Mouse (Mus musculus): ENCODE data around the gene Acsl4. TPM values are rescaled to one million over a fixed set of nuclear protein-coding genes. Genes with fewer than 3 reads are reported as not detected.

Gene Acsl4
- total RNA-seq, 2 experiments from 2014 or later: 60.3 to 72.2 TPM

GRCm38 (mm10) chrX:142387634-142388033, 2.7 kb downstream of the Acsl4 start:
- peak; percentile 47 for TF ChIP-seq CTCF (conservative IDR thresholded peaks at IDR 0.05)
- Histone ChIP-seq H3K27ac (no peak overlapping the region), H3K4me3 (no peak overlapping the region)
- DNase-seq (ENCODE audit: low spot score in 2 of 2): no peak

GRCm38 (mm10) chrX:142384918-142385317, 5.4 kb downstream of the Acsl4 start:
- no peak for DNase-seq (ENCODE audit: low spot score in 2 of 2)
- no peak for TF ChIP-seq CTCF (conservative IDR thresholded peaks at IDR 0.05)
- H3K4me3 ChIP-seq: no peak overlapping the region
- H3K27ac ChIP-seq: no peak overlapping the region

- DNase-seq (ENCODE audit: low spot score in 2 of 2): no peak
- TF ChIP-seq CTCF (conservative IDR thresholded peaks at IDR 0.05): no peak
Measured at GRCm38 (mm10) chrX:142379894-142380293, 10.4 kb downstream of the Acsl4 start.

GRCm38 (mm10) chrX:142378048-142378447, 12.3 kb downstream of the Acsl4 start:
- 0 out of 2 replicates have a peak, but pooled peaks have one; percentile 11 for TF ChIP-seq CTCF (conservative IDR thresholded peaks at IDR 0.05)
- Histone ChIP-seq H3K4me3 (no peak overlapping the region), H3K27ac (no peak overlapping the region)
- DNase-seq (ENCODE audit: low spot score in 2 of 2): no peak

More at GRCm38 (mm10) chrX:142379894-142380293, 10.4 kb downstream of the Acsl4 start:
- no peak overlapping the region for H3K27ac ChIP-seq
- H3K4me3 ChIP-seq: no peak overlapping the region

GRCm38 (mm10) chrX:142377358-142377757, 13.0 kb downstream of the Acsl4 start:
- H3K27ac ChIP-seq: no peak overlapping the region
- TF ChIP-seq CTCF (conservative IDR thresholded peaks at IDR 0.05): no peak
- no peak overlapping the region for H3K4me3 ChIP-seq
- DNase-seq (ENCODE audit: low spot score in 2 of 2): no peak

- H3K27ac ChIP-seq: no peak overlapping the region
- no peak overlapping the region for H3K4me3 ChIP-seq
Measured at GRCm38 (mm10) chrX:142376747-142377146, 13.6 kb downstream of the Acsl4 start.

GRCm38 (mm10) chrX:142375519-142375918, 14.8 kb downstream of the Acsl4 start:
- no peak for DNase-seq (ENCODE audit: low spot score in 2 of 2)
- Histone ChIP-seq H3K27ac (no peak overlapping the region), H3K4me3 (no peak overlapping the region)
- no peak for TF ChIP-seq CTCF (conservative IDR thresholded peaks at IDR 0.05)

More at GRCm38 (mm10) chrX:142376747-142377146, 13.6 kb downstream of the Acsl4 start:
- no peak for DNase-seq (ENCODE audit: low spot score in 2 of 2)
- no peak for TF ChIP-seq CTCF (conservative IDR thresholded peaks at IDR 0.05)

- peak in 1 of 2 experiments; percentile 27 for DNase-seq (ENCODE audit: low spot score in 2 of 2)
- Histone ChIP-seq H3K4me3 (no peak overlapping the region), H3K27ac (no peak overlapping the region)
- TF ChIP-seq CTCF (conservative IDR thresholded peaks at IDR 0.05): peak; percentile 88
Measured at GRCm38 (mm10) chrX:142372393-142372792, 17.9 kb downstream of the Acsl4 start.

- H3K27ac ChIP-seq: no peak overlapping the region
- DNase-seq (ENCODE audit: low spot score in 2 of 2): no peak
- no peak overlapping the region for H3K4me3 ChIP-seq
- no peak for TF ChIP-seq CTCF (conservative IDR thresholded peaks at IDR 0.05)
Measured at GRCm38 (mm10) chrX:142369935-142370334, 20.4 kb downstream of the Acsl4 start.

GRCm38 (mm10) chrX:142363882-142364281, 26.5 kb downstream of the Acsl4 start:
- no peak for DNase-seq (ENCODE audit: low spot score in 2 of 2)
- Histone ChIP-seq H3K4me3 (no peak overlapping the region), H3K27ac (no peak overlapping the region)
- TF ChIP-seq CTCF (conservative IDR thresholded peaks at IDR 0.05): no peak

GRCm38 (mm10) chrX:142359031-142359430, 31.3 kb downstream of the Acsl4 start:
- no peak for TF ChIP-seq CTCF (conservative IDR thresholded peaks at IDR 0.05)
- Histone ChIP-seq H3K4me3 (no peak overlapping the region), H3K27ac (no peak overlapping the region)
- DNase-seq (ENCODE audit: low spot score in 2 of 2): no peak

GRCm38 (mm10) chrX:142358427-142358826, 31.9 kb downstream of the Acsl4 start:
- TF ChIP-seq CTCF (conservative IDR thresholded peaks at IDR 0.05): peak; percentile 58
- Histone ChIP-seq H3K27ac (no peak overlapping the region), H3K4me3 (no peak overlapping the region)
- DNase-seq (ENCODE audit: low spot score in 2 of 2): no peak

- TF ChIP-seq CTCF (conservative IDR thresholded peaks at IDR 0.05): no peak
- Histone ChIP-seq H3K27ac (no peak overlapping the region), H3K4me3 (no peak overlapping the region)
- DNase-seq (ENCODE audit: low spot score in 2 of 2): no peak
Measured at GRCm38 (mm10) chrX:142336207-142336606, 54.1 kb downstream of the Acsl4 start.

GRCm38 (mm10) chrX:142335502-142335901, 54.8 kb downstream of the Acsl4 start:
- no peak for TF ChIP-seq CTCF (conservative IDR thresholded peaks at IDR 0.05)
- DNase-seq (ENCODE audit: low spot score in 2 of 2): no peak
- Histone ChIP-seq H3K4me3 (no peak overlapping the region), H3K27ac (no peak overlapping the region)

GRCm38 (mm10) chrX:142325760-142326159, 64.6 kb downstream of the Acsl4 start:
- Histone ChIP-seq H3K27ac (no peak overlapping the region), H3K4me3 (no peak overlapping the region)
- TF ChIP-seq CTCF (conservative IDR thresholded peaks at IDR 0.05): peak; percentile 47
- no peak for DNase-seq (ENCODE audit: low spot score in 2 of 2)
